Comparison of ENCODE assay signal across 23 mouse cellular contexts in the genomic region with DNA sequence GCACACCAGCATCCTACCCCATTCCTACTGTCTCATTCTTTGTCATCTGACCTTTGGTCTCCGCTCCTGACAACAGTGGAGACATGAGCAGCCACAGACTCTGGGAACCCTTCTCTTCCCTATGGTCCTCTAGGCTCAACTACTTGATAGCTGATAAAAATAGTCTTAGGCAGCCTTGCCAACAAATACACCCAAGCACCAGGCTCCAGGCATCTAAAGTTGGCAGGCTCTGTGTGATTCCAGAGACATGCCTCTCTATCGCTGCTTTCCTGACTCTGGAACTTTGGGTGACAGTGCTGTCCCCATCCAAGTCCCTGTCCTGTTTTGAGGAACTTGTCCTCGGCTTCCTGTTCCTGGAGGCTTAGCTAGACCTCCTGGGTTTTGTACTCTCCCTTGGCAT. TPM values are rescaled to one million over a fixed set of nuclear protein-coding genes. Genes with fewer than 3 reads are reported as not detected.
DNase-seq lines count a peak whose midpoint lies in the region; ATAC-seq and TF ChIP-seq lines count a peak whose summit lies in the region.
"Had no signal": no experiment of that assay in that cellular context is flagged by ENCODE, and none has a peak within 500 bp of the region (broad histone marks: within the 10 kb centered on the region; RNA-seq: fewer than 3 reads in every experiment).

No protein-coding gene starts in this region.

- no peaks in the 10 kb centered on the region for H3K79me2 ChIP-seq in CH12.LX (replicated peaks; ENCODE audit: control insufficient read depth, extremely low read depth, insufficient read depth, poor library complexity, severe bottlenecking)

- no peak for TF ChIP-seq POLR2A in CH12.LX (IDR thresholded peaks at IDR 0.05; ENCODE audit: low read depth, low read length)

- H3K9me3 ChIP-seq in heart, embryonic 11.5 days (replicated peaks; ENCODE audit: control insufficient read depth, low read length), result no peaks in the 10 kb centered on the region
- no peaks in the 10 kb centered on the region for H3K9me3 ChIP-seq in CH12.LX (replicated peaks; ENCODE audit: low read length)
- H3K9me3 ChIP-seq: embryonic facial prominence, embryonic 13.5 days; heart, embryonic 13.5 days; midbrain, embryonic 12.5 days; neural tube, embryonic 12.5 days had no signal

- H3K4me2 ChIP-seq in heart, embryonic 11.5 days, result no peak overlapping the region
- H3K4me2 ChIP-seq in CH12.LX (ENCODE audit: insufficient read depth, low read depth, poor library complexity, severe bottlenecking), result peak overlapping the region; percentile 21; the same call in 1 of the 2 replicates
- H3K4me2 ChIP-seq: embryonic facial prominence, embryonic 13.5 days; heart, embryonic 13.5 days; hindbrain, embryonic 14.5 days; midbrain, embryonic 12.5 days; neural tube, embryonic 12.5 days had no signal

- no peak overlapping the region for H3K27ac ChIP-seq in heart, embryonic 11.5 days (ENCODE audit: low read depth, low read length)
- H3K27ac ChIP-seq in CH12.LX (ENCODE audit: insufficient read depth, low read depth), result no peak overlapping the region
- H3K27ac ChIP-seq: embryonic facial prominence, embryonic 13.5 days; heart, embryonic 13.5 days; hindbrain, embryonic 14.5 days; liver, embryonic 14.5 days; midbrain, embryonic 12.5 days; neural tube, embryonic 12.5 days had no signal

- no peaks in the 10 kb centered on the region for H3K4me1 ChIP-seq in heart, embryonic 11.5 days (ENCODE audit: control insufficient read depth, insufficient read depth, low read length)
- H3K4me1 ChIP-seq in CH12.LX (ENCODE audit: control insufficient read depth in 1 of 2, insufficient read depth in 2 of 2), result no peaks in the 10 kb centered on the region
- H3K4me1 ChIP-seq: embryonic facial prominence, embryonic 13.5 days; midbrain, embryonic 12.5 days; neural tube, embryonic 12.5 days had no signal

- 76% methylated on average over 3 of the region's 3 CpGs for WGBS in heart, embryonic 11.5 days (ENCODE audit: insufficient replicate concordance)

- in situ Hi-C loops in CH12.LX (cut with MboI; ENCODE audit: low pct_ligation_motif_present, low pct_unique_long_range_greater_than_20kb, low sequenced_read_pairs), result no loop called here

- no peak overlapping the region for H3K4me3 ChIP-seq in heart, embryonic 11.5 days (ENCODE audit: low read depth, low read length)
- H3K4me3 ChIP-seq in CH12.LX (replicated peaks in 1 of 3; ENCODE audit: low read depth in 2 of 3, low read length in 2 of 3, poor library complexity in 1 of 3), result no peak overlapping the region
- H3K4me3 ChIP-seq: embryonic facial prominence, embryonic 13.5 days; heart, embryonic 13.5 days; midbrain, embryonic 12.5 days; neural tube, embryonic 12.5 days had no signal

- peaks cover 87% of the 10 kb centered on the region for H3K27me3 ChIP-seq in heart, embryonic 11.5 days (ENCODE audit: control insufficient read depth, insufficient read depth, low read length)
- no peaks in the 10 kb centered on the region for H3K27me3 ChIP-seq in CH12.LX (replicated peaks)
- H3K27me3 ChIP-seq: embryonic facial prominence, embryonic 13.5 days; midbrain, embryonic 12.5 days; neural tube, embryonic 12.5 days had no signal

- dilution Hi-C loops in CH12.LX (cut with MboI; ENCODE audit: extremely low pct_ligation_motif_present, extremely low pct_unique_long_range_greater_than_20kb, low sequenced_read_pairs), result no loop called here

- H3K9ac ChIP-seq in heart, embryonic 11.5 days (ENCODE audit: low read depth, low read length), result no peak overlapping the region
- H3K9ac ChIP-seq in CH12.LX (ENCODE audit: insufficient read depth, low read depth), result no peak overlapping the region
- H3K9ac ChIP-seq: embryonic facial prominence, embryonic 13.5 days; heart, embryonic 13.5 days; hindbrain, embryonic 14.5 days; liver, embryonic 14.5 days; midbrain, embryonic 12.5 days; neural tube, embryonic 12.5 days had no signal

- H3K36me3 ChIP-seq in heart, embryonic 11.5 days (ENCODE audit: control insufficient read depth, insufficient read depth, low read length), result no peaks in the 10 kb centered on the region
- no peaks in the 10 kb centered on the region for H3K36me3 ChIP-seq in CH12.LX (replicated peaks in 1 of 2; ENCODE audit: control insufficient read depth in 1 of 2, insufficient read depth in 1 of 2, low read length in 1 of 2)
- H3K36me3 ChIP-seq: embryonic facial prominence, embryonic 13.5 days; heart, embryonic 13.5 days; midbrain, embryonic 12.5 days; neural tube, embryonic 12.5 days had no signal

- DNase-seq in heart, adult 8-10 months (ENCODE audit: low spot score), result peak; percentile 42
- peak; percentile 36 for DNase-seq in 3T3-L1 (ENCODE audit: low read depth, low spot score)
- no peak for DNase-seq in CH12.LX (ENCODE audit: extremely low read depth)
- DNase-seq in heart, postnatal 36 days, result peak; percentile 15 to 23
- no peak for DNase-seq in spleen, postnatal 36 days (ENCODE audit: low spot score in 2 of 2)
- no peak for DNase-seq in right cerebral cortex, postnatal 10 days (ENCODE audit: low spot score in 2 of 2)
- DNase-seq: adrenal gland, postnatal 14 days; cerebellum, adult 11-12 months; cerebellum, postnatal 14 days; kidney, adult 9 months; kidney, postnatal 36 days; right cerebral cortex, adult 18-20 months; thymus, adult 18-20 months; thymus, postnatal 4 days had no signal

- no peak for TF ChIP-seq RAD21 in CH12.LX (IDR thresholded peaks at IDR 0.05; ENCODE audit: low read depth, low read length)

- TF ChIP-seq EP300 in CH12.LX (IDR thresholded peaks at IDR 0.05; ENCODE audit: low read length), result no peak

- TF ChIP-seq CTCF in CH12.LX (conservative IDR thresholded peaks at IDR 0.05 in 1 of 2, IDR thresholded peaks at IDR 0.05 in 1 of 2; ENCODE audit: low read depth in 2 of 2, low read length in 2 of 2), result no peak

- no peak for ATAC-seq in heart, embryonic 11.5 days (replicated peaks; ENCODE audit: insufficient number of reproducible peaks, low FRiP score, low TSS enrichment)
- ATAC-seq: forebrain, embryonic 14.5 days; Patski had no signal

- intact Hi-C loops in heart, postnatal 36 days (cut with DNase I), result no loop called here

TF ChIP-seq in CH12.LX, 34 proteins besides CTCF, POLR2A, EP300 and RAD21:
- no peak for TF ChIP-seq ZKSCAN1 (IDR thresholded peaks at IDR 0.05; ENCODE audit: borderline replicate concordance, low read depth, low read length)
- no peak for TF ChIP-seq TCF12 (IDR thresholded peaks at IDR 0.05; ENCODE audit: low read depth, low read length)
- no peak for TF ChIP-seq NRF1 (IDR thresholded peaks at IDR 0.05; ENCODE audit: low read depth, low read length)
- TF ChIP-seq UBTF (IDR thresholded peaks at IDR 0.05; ENCODE audit: low read depth, low read length), result no peak
- TF ChIP-seq MEF2A (IDR thresholded peaks at IDR 0.05; ENCODE audit: borderline replicate concordance, low read depth, low read length), result no peak
- no peak for TF ChIP-seq KAT2A (IDR thresholded peaks at IDR 0.05; ENCODE audit: insufficient replicate concordance, low read length)
- TF ChIP-seq BHLHE40 (IDR thresholded peaks at IDR 0.05; ENCODE audit: low read depth, low read length), result no peak
- no peak for TF ChIP-seq IRF4 (IDR thresholded peaks at IDR 0.05; ENCODE audit: low read depth, low read length)
- TF ChIP-seq MAFK (IDR thresholded peaks at IDR 0.05; ENCODE audit: insufficient replicate concordance, low read length), result no peak
- no peak for TF ChIP-seq USF2 (conservative IDR thresholded peaks at IDR 0.05; ENCODE audit: low read depth, low read length)
- no peak for TF ChIP-seq JUN (IDR thresholded peaks at IDR 0.05; ENCODE audit: insufficient read depth, low read depth, low read length)
- TF ChIP-seq USF1 (IDR thresholded peaks at IDR 0.05; ENCODE audit: low read depth, low read length), result no peak
- no peak for TF ChIP-seq PAX5 (IDR thresholded peaks at IDR 0.05; ENCODE audit: low read length)
- TF ChIP-seq ZC3H11A (IDR thresholded peaks at IDR 0.05; ENCODE audit: low read depth, low read length), result no peak
- no peak for TF ChIP-seq SMC3 (IDR thresholded peaks at IDR 0.05; ENCODE audit: low read depth, low read length)
- no peak for TF ChIP-seq JUND (conservative IDR thresholded peaks at IDR 0.05; ENCODE audit: low read depth, low read length)

RNA-seq across cellular contexts. Expression of gene Myh11, which starts 37.6 kb away (rescaled TPM):
- 10 to 100 TPM; 17.3 to 28.2 (median 21.5) TPM for total RNA-seq in heart, adult 8-10 months (2022)
- 1.5 and 1.8 TPM in 2 replicates for polyA plus RNA-seq in heart, embryonic 11.5 days (2014; fragmentation: Nextera tagmentation; extraction: Ambion mirVana)
- total RNA-seq in CH12.LX (2012; rRNA removed), result 0.04 TPM in 2 replicates
- total RNA-seq in CH12.LX (2014; rRNA removed), result 0.04 and 0.05 TPM in 2 replicates
- 0.06 and 0.18 TPM in 2 replicates for polyA plus RNA-seq in CH12.LX (2012; ENCODE audit: insufficient read length, low read depth)
- 10 to 100 TPM; 25.4 to 28.1 TPM for total RNA-seq in heart, postnatal 36 days (2021)

Comparison
In these comparisons a context has a peak if more than half of its experiments do, and no peak if none do; other contexts are left out.
1. DNase-seq: peak in heart, adult 8-10 months (single experiment), 3T3-L1 (single experiment) and heart, postnatal 36 days (2 of 2); none in CH12.LX (single experiment), spleen, postnatal 36 days (0 of 2) and right cerebral cortex, postnatal 10 days (0 of 2).
2. RNA of gene Myh11, which starts 37.6 kb away (total RNA-seq): 25.4 to 28.1 TPM in heart, postnatal 36 days and 17.3 to 28.2 TPM in heart, adult 8-10 months; 0.04 to 0.05 TPM in CH12.LX; every median in the first group is over 10 times any median in the second.